Mouse (Mus musculus): ENCODE data around the gene Rnf183. TPM values are rescaled to one million over a fixed set of nuclear protein-coding genes. Genes with fewer than 3 reads are reported as not detected.

Rnf183 gene
- polyA plus RNA-seq, 1 experiment = 4.3 TPM

- H3K4me1 ChIP-seq (ENCODE audit: control insufficient read depth, insufficient read depth, low read length) = no peaks in the 10 kb centered on the region
- H3K27ac ChIP-seq (ENCODE audit: control insufficient read depth, insufficient read depth, low read depth, low read length) = no peak overlapping the region
- TF ChIP-seq POLR2A (IDR thresholded peaks at IDR 0.05; ENCODE audit: control insufficient read depth, low read depth, low read length) (no peak), CTCF (IDR thresholded peaks at IDR 0.05; ENCODE audit: control insufficient read depth, insufficient read depth, insufficient replicate concordance, low read depth, low read length) (no peak)
- H3K27me3 ChIP-seq (ENCODE audit: control insufficient read depth, insufficient read depth, low read length) = no peaks in the 10 kb centered on the region
- no peak overlapping the region for H3K4me3 ChIP-seq (ENCODE audit: control insufficient read depth, low read depth, low read length)
- no peaks in the 10 kb centered on the region for H3K36me3 ChIP-seq (ENCODE audit: control insufficient read depth, insufficient read depth, low read length)
Observed at GRCm38 (mm10) chr4:62383752-62384151, 51.3 kb downstream of the Rnf183 start.

- H3K36me3 ChIP-seq (ENCODE audit: control insufficient read depth, insufficient read depth, low read length) = no peaks in the 10 kb centered on the region
- TF ChIP-seq CTCF (IDR thresholded peaks at IDR 0.05; ENCODE audit: control insufficient read depth, insufficient read depth, insufficient replicate concordance, low read depth, low read length) (no peak), POLR2A (IDR thresholded peaks at IDR 0.05; ENCODE audit: control insufficient read depth, low read depth, low read length) (no peak)
- no peak overlapping the region for H3K4me3 ChIP-seq (ENCODE audit: control insufficient read depth, low read depth, low read length)
- H3K27ac ChIP-seq (ENCODE audit: control insufficient read depth, insufficient read depth, low read depth, low read length) = no peak overlapping the region
- no peaks in the 10 kb centered on the region for H3K4me1 ChIP-seq (ENCODE audit: control insufficient read depth, insufficient read depth, low read length)
- no peaks in the 10 kb centered on the region for H3K27me3 ChIP-seq (ENCODE audit: control insufficient read depth, insufficient read depth, low read length)
Observed at GRCm38 (mm10) chr4:62383207-62383606, 51.8 kb downstream of the Rnf183 start.

- Histone ChIP-seq H3K27me3 (ENCODE audit: control insufficient read depth, insufficient read depth, low read length) (no peaks in the 10 kb centered on the region), H3K4me3 (ENCODE audit: control insufficient read depth, low read depth, low read length) (no peak overlapping the region), H3K36me3 (ENCODE audit: control insufficient read depth, insufficient read depth, low read length) (no peaks in the 10 kb centered on the region), H3K27ac (ENCODE audit: control insufficient read depth, insufficient read depth, low read depth, low read length) (no peak overlapping the region), H3K4me1 (ENCODE audit: control insufficient read depth, insufficient read depth, low read length) (peaks cover 2% of the 10 kb centered on the region)
- no peak for TF ChIP-seq CTCF (IDR thresholded peaks at IDR 0.05; ENCODE audit: control insufficient read depth, insufficient read depth, insufficient replicate concordance, low read depth, low read length)
- TF ChIP-seq POLR2A (IDR thresholded peaks at IDR 0.05; ENCODE audit: control insufficient read depth, low read depth, low read length) = no peak
Observed at GRCm38 (mm10) chr4:62379724-62380381, 55.2 kb downstream of the Rnf183 start.

Other genes with a start within 250 kb of the Rnf183 start
- 43.6 and 59.1 TPM in 2 replicates for gene Zfp37, start 204.2 kb downstream of the Rnf183 start, polyA plus RNA-seq (2012; rRNA removed)
- gene Slc31a2, start 172.7 kb downstream of the Rnf183 start, polyA plus RNA-seq (2012; rRNA removed) = 35.2 and 35.6 TPM in 2 replicates
- gene Fkbp15, start 74.7 kb downstream of the Rnf183 start, polyA plus RNA-seq (2012; rRNA removed) = 6.1 and 6.5 TPM in 2 replicates
- gene Slc31a1, start 74.5 kb downstream of the Rnf183 start, polyA plus RNA-seq (2012; rRNA removed) = 14.4 and 18.1 TPM in 2 replicates
- gene Cdc26, start 26.6 kb downstream of the Rnf183 start, polyA plus RNA-seq (2012; rRNA removed) = 16.0 and 19.2 TPM in 2 replicates
- gene Prpf4, start 26.5 kb downstream of the Rnf183 start, polyA plus RNA-seq (2012; rRNA removed) = 9.2 and 9.6 TPM in 2 replicates
- gene Wdr31, start 35.6 kb upstream of the Rnf183 start, polyA plus RNA-seq (2012; rRNA removed) = 202 and 208 TPM in 2 replicates
- 443 and 501 TPM in 2 replicates for gene Bspry, start 44.8 kb upstream of the Rnf183 start, polyA plus RNA-seq (2012; rRNA removed)
- 5.9 and 7.0 TPM in 2 replicates for gene Hdhd3, start 68.2 kb upstream of the Rnf183 start, polyA plus RNA-seq (2012; rRNA removed)
- 57.5 and 64.0 TPM in 2 replicates for gene Alad, start 84.7 kb upstream of the Rnf183 start, polyA plus RNA-seq (2012; rRNA removed)
- gene Pole3, start 89.8 kb upstream of the Rnf183 start, polyA plus RNA-seq (2012; rRNA removed) = 44.8 and 47.1 TPM in 2 replicates
- 9.8 and 10.4 TPM in 2 replicates for gene 4933430I17Rik, start 90.1 kb upstream of the Rnf183 start, polyA plus RNA-seq (2012; rRNA removed)
- 65.5 and 75.4 TPM in 2 replicates for gene Rgs3, start 124.6 kb upstream of the Rnf183 start, polyA plus RNA-seq (2012; rRNA removed)

Data from testis, adult 2 months (tissue).